Mouse (Mus musculus) MEL-GATA-1-ER (cell line): ENCODE data around the gene Acta1.
A peak's percentile ranks its signal among the peaks of the same experiment; 100 is the strongest.

Experiments
- DNase-seq: peaks from one replicate; pipeline ENCODE4 v3.0.0-alpha.2; 2012; ENCODE audit warnings: low read depth; ENCODE audit errors: extremely low read depth

Acta1 gene

DNA sequence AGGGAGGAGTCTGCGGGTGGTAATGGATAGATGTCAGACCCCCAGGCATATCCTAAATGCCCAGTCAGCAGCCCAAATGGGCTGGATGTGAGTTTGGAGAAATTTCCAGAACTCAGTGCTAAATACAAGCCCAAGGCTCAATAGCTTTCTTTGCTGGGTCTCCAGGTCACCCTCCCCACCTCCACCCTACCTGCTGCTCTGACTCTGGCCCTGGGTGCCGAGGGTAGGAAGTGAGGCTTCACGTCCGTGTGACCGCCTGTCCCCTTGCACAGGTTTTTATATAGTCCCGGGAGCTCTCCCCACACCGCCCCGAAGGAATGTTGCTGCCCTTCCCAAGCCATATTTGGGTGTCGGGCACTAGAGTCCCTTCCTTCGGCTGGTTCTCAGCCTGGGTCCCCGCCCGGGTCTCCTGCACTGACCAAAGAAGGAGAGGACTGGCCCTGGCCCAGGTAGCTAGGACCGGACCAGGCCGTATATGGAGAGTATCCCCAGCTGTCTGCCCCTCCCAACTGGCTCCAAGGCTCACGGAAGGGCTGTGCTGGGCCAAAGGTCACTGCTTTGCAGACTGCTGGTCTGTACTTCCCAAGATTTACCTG is at the start of gene Acta1:
Gene Acta1, minus strand, starts transcription at position 250 of the 596 bp plus-strand sequence.
- no peak for DNase-seq

DNA sequence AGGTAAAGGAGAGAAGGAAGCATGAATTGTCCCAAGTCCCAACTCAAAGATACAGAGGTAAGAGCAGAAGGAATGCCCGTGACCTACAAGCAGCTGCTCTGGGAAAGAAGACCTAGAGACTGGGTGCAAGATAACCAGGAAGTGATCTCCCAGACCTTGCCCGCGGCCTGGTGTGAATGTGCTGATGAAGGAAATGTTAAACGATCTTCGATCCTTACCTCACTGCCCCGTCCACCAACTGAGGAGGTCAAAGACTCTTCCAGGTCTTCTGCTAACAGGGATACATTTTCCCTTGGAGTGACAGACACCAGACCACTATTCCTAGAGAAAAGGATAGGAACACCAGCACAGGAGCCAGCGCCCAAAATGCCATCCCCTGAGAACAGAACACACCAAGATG is 34.5 kb upstream of the Acta1 start:
- no peak for DNase-seq

DNA sequence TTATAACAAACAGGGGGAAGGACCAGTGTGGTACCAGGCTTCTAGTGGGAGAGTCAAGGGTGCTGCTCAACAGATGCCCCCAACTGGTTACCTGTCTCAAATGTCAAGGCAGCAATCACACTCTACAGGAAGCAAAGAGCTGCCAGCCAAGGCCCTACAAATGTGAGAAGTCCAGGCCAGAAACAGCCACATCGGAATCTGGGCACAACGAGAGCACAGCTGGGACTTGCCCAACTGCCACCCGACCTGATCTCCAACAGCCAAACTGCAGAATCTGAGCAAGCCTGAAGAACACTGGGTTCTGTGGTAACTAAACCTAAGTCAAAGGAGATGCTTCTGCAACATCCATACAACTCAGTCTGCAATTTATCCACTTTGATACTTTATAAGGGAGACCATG is 31.1 kb upstream of the Acta1 start:
- DNase-seq, result no peak

DNA sequence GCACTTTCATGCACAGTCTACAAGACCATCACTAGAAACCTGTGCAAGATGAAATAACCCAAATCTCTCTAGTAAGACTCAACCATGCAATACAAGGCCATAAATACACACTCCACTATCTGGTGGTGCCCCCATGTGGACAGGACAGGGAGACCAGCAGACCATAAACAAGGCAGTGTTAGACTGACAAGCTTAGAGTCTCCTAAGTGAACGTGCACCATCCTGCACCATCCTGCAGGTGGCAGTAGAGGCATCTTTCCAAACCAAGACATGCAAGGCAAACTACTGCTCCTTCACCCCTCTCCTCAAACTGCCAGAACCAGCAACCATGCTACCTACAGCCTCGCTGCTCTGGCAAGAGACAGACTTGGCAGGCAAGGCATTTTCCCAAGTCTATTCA is 30.2 kb upstream of the Acta1 start:
- DNase-seq, result peak; percentile 80

DNA sequence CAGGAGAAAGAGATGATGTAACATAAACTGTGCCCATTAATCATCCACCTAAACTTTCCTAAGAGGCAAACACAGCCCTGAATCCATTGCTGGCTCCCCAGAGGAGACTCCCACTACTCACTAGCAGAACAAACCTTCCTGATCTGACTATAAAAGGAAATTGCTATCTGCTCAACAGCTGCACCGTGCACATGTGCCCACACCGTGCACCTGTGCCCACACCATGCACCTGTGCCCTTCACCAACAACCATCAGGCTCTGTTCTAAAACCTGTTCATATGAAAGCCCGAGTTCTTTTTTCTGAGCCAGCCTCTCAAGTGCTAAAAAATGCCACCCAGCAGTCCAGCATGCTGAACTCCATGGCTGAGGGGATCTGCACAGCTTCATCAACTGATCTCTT is 20.1 kb upstream of the Acta1 start:
- no peak for DNase-seq

DNA sequence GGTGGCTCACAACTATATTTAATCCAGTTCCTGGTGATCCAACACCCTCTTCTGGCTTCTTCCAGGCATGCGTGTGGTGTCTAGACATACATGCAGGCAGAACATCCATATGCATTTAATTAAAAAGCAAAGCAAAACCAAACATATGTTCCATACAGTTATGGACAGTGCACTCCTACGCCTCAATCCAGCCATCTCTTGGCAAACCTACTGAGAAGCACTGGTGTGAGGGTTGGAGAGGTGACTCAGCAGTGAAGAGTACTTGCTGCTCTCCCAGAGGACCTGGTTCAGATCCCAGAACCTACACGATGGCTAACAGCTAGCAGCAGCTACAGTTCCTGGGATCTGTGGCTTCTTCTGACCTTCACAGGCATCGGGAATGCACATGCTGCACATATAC is 17.7 kb upstream of the Acta1 start:
- DNase-seq, result no peak

DNA sequence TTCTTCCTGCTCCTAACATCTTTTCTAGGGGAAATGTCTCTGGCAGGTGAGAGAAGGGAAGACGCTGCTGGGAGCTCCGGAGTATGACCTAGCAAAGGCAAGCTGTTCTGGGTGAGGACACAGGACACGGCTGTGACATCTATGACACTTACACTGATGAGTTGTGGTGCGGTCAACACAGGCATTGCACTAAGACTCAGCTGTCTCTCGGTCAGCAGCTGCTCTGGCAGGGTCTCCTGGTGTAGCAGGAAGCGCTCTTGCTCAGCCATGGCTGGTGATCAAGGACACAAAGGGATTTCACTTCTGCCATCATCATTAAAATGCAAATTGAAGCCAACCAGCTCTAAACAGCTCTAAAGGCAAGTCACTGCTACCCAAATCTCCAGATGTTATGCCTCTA is 13.1 kb upstream of the Acta1 start:
- DNase-seq, result no peak

DNA sequence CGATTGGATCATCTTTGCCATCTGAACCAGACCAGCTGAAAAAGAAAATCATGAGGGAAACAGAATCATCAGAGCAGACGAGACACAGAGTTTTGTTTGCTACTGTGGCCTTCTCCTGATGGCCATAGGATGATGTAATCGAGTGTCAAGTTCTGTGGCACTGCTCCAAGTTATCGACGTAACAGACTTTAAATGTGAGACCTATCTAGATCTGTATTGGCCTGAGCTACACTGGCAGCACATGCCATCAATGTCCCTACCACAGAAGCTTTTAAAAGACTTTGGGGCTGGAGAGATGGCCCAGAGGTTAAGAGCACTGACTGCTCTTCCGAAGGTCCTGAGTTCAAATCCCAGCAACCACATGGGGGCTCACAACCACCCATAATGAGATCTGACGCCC is 8.1 kb upstream of the Acta1 start:
- no peak for DNase-seq

DNA sequence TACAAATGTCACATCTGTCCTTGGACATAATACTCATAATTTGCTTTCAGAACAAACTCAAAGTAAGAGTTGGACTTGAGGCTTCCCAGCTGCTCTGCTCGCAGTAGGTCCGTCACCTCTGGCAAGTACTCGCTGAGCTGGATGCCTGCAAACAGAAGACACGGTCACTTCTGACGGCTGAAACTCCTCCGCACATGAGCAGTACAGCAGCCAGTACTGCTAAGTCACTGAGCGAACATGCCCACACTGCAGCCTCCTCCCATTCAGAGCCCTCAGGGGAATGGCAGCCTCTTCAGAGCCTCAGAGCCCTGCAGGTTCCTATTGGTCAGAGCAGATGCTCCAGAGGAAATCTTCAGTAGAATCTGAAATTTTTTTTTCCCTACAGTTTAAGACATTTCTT is 4.8 kb upstream of the Acta1 start:
- no peak for DNase-seq

DNA sequence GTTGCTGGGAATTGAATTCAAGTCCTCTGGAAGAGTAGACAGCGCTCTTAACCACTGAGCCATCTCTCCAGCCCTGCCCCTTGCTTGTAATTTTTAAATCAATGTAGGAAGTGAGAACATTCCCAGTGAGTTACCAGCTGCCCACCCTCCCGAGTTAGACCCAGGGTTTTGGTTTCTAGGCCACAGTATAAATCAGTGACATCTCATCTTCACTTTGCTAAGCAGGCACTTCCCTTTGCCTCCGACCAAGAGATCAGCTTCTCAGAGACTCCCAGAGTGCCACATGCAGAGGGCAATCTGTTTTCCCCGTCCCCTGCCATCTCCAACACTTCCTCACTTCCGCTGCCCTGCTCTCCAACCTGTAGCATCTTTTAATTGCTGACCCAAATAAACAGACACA is 4.0 kb upstream of the Acta1 start:
- no peak for DNase-seq

DNA sequence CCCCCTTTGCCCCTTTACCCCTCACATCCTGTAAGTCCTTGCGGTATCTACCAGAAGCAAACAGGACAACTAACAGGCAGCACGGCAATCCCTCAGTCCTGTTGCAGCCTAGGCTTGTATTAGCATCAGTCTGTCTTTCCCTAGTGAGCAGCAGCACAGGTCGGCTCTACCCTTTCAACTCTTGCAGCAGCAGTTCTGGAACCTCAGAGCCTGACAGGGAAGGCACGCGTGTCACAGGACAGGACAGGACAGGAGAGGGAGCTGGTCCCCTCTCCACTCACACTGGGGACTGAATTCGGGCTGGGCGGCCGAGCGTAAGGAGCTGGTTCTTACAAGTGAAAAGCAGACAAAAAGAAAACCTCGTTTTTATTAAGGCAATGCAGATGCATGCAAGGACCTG is 2.2 kb upstream of the Acta1 start:
- DNase-seq, result no peak

DNA sequence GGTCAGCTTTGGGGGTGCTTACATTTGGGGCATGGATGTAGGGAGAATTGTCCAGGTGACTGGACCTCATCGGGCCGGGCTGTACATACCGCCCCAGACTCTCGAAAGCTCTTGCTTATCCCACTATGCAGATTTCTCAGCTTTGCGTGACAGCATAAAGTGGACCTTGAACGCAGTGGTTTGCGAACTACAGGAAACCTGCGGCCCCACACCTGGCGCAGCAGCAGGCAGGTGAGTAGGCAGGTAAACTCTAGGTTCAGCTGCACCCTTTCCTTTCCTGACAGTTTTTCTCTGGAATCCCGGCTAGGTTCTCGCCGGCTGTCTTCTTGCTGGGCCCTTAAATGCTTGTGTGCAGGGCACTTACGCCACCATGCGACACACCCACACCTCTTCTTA is 1.8 kb upstream of the Acta1 start:
- no peak for DNase-seq

DNA sequence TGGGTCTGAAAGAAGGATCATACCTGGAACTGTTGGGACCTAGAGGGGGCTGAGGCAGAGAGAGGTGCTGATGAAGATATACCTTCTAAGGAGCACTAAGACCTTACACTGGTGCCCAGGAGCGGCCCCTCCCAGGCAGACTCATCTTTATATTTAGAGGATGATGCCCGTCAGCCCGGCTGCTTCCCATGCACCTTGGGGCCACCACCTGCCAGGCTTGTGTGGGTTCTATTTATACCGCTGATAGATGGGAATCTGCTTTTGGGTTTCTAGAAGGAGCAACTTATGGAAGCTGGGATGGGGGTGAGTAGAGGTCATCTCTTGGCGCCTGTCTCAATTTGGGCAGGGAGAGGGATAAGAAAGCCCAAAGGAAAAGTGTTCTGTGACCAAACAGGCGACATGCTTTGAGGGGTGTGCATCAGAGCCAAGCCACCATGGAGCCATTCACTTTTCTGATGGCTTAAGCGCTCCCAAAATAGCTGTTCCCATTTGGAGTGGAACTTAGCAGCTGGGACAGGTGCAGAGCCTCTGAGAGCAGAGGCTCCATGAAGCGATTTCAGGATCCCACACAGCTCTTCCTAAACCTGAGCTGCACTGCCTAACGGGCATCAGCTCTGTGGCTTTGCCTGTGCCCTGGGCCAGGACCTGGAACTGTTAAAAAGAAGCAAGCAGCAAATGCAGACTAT is 1.3 kb upstream of the Acta1 start:
- DNase-seq, result no peak

DNA sequence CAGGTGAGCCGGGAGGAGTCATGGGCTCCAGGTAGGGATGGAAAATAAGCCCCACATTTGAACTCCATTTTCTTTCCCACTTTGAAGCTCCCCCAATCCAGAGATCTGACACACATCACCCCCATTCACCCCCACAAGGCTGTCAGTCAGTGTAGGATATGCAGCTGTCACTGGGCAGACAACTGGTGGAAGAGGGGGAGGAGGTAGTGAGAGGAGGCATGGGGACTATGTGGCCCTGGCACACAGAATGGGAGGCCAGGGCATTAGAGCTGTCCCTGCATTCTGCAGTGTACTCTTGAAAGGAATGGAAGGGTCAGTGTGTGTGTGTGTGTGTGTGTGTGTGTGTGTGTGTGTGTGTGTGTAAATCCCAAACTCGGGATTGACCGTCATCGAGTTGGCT is 679 bp upstream of the Acta1 start:
- no peak for DNase-seq

DNA sequence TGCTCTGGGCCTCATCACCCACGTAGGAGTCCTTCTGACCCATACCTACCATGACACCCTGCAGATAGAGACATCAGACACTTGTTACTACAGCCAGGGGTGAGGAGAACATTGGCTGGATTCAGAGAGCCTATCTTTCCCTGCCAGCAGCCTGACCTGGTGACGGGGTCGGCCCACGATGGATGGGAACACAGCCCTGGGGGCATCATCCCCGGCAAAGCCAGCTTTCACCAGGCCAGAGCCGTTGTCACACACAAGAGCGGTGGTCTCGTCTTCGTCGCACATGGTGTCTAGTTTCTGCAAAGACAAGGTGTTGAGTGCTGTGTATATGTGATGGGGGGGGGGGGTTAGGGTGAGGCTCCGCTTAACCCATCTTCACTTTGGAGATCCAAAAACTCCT is 1.1 kb downstream of the Acta1 start:
- DNase-seq, result no peak

DNA sequence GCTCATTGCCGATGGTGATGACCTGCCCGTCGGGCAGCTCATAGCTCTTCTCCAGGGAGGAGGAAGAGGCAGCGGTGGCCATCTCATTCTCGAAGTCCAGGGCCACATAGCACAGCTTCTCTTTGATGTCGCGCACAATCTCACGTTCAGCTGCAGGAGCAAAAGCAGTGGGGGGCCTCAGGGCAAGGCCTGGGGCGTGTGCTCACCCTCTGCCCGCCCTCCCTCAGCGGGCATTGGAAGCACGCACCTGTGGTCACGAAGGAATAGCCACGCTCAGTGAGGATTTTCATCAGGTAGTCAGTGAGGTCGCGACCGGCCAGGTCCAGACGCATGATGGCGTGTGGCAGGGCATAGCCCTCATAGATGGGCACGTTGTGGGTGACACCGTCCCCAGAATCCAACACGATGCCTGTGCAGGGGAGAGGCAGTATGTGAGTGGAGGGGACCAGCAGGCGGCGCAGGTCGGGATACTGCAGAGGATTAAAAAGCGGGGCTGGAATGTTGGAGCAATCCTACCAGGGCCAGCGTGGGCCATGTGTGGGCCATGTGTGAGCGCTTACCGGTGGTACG is 1.9 kb downstream of the Acta1 start:
- DNase-seq, result no peak

DNA sequence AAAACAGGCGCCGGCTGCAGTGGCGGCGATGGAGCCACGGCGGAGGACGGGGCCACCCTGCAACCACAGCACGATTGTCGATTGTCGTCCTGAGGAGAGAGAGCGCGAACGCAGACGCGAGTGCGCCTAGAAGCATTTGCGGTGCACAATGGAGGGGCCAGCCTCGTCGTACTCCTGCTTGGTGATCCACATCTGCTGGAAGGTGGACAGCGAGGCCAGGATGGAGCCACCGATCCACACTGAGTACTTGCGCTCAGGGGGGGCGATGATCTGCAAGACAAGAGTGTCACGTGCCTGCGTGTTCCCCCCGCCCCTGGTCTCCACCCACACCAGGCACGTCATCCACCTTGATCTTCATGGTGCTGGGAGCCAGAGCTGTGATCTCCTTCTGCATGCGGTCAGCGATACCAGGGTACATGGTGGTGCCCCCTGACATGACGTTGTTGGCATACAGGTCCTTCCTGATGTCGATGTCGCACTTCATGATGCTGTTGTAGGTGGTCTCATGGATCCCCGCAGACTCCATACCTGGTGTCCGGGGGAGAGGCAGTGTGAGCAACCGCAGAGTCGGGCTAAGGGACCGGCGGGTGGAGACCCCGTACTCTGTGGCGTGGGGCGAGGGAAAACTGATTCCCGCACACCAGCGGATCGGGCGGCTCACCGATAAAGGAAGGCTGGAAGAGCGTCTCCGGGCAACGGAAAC is 2.5 kb downstream of the Acta1 start:
- DNase-seq, result no peak

DNA sequence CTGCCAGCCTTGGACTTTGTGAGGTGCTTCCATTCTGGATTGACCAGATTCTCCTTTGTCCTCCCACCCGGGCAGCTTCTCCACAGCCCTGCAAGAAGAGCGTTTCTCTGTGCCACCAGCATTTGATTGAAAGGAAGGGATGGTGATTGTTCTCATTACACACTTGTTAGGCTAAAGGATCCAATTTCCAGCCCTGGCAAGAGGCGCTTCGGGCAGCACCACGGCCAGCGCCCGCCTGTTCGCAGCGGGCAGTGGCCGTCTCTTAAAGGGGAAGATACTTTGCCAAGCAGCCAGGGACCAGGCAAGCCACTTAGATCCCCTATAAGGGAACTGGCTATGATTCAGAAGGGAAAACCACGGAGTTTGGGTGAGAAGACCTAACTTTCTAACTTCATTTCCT is 3.3 kb downstream of the Acta1 start:
- DNase-seq, result peak; percentile 7

DNA sequence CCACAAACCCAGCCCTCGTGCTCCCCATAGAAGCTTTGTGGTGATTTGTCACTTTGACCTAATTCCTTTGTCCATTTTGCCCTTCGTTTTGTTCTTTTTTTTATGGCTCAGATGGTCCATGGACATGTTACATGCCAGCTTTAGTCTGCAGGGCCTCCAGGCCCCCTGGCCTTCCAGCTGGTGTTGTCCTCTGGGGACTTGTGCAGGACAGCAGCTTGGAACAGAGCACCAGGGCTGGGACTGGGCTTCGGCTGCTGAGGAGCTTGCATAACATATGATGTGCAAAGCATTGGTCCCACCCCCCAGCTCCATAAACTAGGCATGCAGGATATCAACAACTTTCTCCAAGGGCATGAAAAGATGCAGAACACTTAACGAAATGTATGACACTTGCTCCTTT is 4.8 kb downstream of the Acta1 start:
- DNase-seq, result no peak

DNA sequence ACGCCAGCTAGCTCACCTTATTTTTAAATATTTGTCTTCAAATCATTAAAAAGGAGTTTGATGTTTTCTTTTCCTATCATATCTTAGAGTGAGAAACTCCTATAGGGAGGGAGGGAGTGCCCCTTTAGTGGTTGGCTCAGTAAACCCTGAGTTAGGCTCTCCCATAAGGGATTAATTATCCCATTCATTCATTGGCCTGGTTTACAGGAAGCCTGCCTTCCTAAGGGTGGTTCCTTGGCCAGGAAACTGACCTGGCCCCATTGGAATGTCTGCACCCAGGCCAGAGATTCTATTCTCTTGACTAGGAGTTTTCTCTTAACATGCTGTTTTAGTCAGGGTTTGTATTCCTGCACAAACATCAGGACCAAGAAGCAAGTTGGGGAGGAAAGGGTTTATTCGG is 6.6 kb downstream of the Acta1 start:
- DNase-seq, result no peak

DNA sequence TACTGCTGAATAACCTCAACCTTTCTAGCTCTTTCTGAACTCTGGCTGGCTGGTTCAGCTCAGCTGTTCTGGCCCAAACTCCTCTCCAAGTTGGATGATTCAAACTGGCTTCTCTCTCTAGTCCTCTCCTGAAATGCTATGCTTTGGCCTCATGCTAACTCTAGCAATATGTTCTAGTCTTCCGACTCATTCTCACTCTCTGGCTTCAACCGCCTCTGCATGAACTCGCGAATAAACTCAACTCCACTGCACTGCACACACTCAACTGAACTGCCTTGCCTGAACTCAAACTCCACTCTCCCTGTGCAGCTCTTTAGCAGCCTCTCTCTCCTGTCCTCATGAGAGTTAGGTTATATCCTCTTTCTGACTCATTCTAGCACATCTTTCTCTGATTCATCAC is 7.4 kb downstream of the Acta1 start:
- DNase-seq, result no peak

DNA sequence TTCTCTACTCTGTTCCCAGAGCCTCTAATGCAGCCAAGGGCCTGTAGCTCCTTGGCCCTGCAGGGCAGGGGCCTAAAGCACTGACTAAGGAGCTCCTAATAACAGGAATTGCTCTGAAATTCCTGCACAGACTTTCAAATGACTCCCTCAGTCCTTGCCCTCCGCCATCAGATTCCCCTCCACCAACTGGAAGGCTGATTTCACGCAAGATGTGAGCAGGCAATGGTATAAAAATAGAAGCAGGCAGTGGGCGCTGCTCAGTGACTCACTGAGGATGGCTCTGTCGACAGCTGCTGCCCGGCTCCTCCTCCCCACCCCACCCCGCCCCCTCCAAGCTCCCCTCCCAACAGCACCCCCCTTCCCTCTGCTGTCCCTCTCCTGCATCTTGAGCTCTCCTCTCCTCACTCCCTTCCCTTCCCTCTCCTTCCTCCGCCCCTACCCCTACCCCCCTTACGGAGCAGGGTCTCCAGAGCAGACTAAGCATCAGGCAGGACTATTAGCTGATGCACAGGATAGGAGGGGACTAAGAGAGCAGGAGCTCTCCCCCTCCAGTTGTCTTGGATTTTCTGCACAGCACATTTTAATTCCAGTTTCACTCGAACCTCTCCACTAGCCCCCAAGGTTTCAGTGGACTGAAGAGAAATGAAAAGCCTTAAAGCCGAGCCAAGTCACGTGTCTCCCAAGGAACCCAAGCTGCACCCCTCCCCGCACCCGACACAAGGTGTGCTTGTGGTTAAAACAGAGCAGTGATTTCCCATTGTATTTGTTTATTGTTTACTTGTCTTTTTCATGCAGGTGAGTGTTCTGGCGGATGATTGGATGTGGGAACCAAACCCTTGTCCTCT is 9.6 kb downstream of the Acta1 start:
- DNase-seq, result no peak
